Mouse (Mus musculus) T-helper 1 cell (primary cell): ENCODE results near the gene Nfil3.

Experiments
- in situ Hi-C: fragments of 300-600 bp; cut with MboI, MseI; formaldehyde crosslinking; loops from one replicate; pipeline ENCODE4 v1.15.1; 2025; ENCODE audit warnings: high pct_unique_total_duplicates

Nfil3 gene

DNA sequence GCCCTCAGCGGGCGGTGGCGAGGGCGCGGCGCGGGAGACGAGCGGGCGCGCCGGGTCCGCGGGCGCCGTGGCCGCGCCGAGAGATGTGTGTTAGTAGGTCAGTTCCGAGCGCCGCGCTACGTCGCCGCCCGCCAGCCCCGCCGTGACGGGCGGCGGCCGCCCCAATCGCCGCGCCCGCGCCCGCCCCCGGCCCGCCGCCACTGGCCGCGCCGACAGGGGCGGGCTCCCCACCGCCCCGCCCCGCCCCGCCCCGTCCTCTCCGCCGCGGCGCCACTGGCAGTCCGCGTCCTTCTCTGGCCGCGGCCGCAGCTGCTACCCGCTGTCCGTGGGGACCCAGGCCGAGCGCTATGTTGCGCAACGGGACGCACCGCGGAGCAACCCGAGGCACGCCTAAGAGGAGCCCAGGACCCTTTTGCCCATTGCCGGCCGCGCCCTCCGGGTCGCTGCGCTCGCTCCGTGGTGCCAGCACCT lies at the start of gene Nfil3:
Gene Nfil3 (minus strand): TSS at position 123 of the 471 bp plus-strand sequence.
- in situ Hi-C loops, result loop anchor here (10.0 kb wide), 1 partner anchor 156 kb away; no protein-coding TSS in a partner anchor

DNA sequence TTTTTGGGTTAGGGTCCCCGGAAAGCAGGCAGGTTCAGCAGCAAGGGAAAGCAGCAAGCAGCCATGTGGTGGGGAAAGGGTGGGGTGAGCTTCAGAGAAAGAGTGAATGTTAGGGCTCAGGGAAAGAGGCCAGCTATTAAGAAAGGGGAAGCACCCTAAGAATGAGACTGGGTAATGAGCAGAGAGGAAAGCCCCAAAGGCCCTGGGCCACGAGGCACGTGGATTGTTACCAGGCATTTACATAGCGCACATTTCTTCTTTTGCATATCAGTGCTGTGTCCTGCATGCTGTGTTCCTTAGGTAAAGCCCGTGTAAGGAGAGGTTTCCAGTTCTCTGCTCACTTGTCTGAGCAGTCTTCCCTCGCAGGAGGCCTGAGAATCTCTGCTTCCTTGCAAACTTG lies 43.4 kb upstream of the Nfil3 start:
- in situ Hi-C loops, result no loop called here

DNA sequence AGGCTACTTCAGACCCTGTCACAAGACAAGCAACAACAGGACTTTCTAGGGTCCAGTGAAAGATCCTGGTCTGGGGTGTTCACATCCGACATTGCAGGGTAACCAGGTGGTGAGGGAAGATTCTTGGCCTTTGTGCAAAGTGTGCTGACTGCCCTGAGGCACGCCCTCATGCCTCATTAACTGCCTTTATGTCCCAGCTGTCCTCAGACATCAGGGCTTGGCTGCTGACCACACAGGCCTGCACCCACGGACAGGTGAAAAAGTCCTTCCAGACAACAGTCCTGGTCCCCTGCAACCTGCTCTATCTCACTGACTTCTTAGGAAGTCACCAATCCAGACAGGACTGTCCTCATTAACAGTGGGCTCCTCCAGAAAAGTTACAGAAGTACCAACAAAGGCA lies 39.4 kb upstream of the Nfil3 start:
- in situ Hi-C loops, result no loop called here

DNA sequence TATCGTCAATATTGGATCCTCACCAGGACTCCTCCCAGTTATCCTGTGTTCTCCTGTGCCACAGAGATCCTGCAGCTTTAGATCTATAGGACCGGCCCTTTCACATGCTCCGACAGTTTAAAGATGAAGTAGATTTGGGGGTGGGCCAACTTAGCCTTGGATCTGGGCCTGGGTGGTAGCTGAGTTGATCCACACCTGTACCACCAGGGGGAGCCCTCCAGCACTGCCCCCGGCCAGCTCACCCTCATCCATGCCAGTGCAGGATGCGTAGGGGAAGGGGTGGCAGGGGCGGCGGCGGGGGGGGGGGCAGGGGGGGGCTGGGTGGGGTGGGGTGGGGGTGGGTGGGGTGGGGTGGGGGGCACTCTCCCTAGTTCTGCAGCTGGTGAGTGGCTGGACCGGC lies 38.7 kb upstream of the Nfil3 start:
- in situ Hi-C loops, result no loop called here

DNA sequence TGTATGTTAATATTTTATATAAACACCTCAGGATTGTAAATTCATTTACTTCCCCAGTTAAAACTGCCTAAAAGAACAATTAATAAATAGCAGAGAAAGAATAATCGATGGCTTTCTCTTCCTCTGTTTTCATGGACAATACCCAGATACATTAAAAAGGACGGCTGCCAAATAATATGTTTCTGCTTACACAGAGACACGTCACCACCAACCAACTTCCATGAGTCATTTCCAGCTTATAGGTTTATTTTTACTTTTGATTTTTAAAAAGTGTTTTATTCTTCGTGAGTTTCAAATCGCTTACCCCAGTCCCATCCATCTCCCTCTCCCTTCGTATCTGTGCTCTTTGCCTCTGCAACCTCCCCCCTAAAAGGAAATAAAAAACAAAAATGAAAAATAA lies 38.1 kb upstream of the Nfil3 start:
- in situ Hi-C loops, result no loop called here

DNA sequence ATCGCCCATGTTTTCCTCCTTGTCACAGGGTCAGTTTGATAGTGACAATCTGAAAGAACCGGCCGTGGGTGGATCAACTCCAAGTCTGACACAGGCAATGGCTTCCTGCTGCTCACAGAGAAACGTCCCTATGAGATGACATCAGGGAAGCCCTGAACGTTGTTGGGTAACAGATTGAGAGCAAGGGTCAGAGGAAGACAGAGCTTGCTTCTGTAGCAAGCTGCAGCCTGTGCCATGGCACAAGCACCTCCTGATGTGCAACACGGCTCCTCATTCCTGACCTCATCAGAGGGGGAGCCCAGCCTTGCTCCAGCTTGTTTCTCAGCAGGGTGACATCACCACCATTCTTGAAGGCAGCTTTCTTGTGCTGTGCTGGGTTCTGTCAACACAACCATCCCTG lies 37.1 kb upstream of the Nfil3 start:
- in situ Hi-C loops, result no loop called here

DNA sequence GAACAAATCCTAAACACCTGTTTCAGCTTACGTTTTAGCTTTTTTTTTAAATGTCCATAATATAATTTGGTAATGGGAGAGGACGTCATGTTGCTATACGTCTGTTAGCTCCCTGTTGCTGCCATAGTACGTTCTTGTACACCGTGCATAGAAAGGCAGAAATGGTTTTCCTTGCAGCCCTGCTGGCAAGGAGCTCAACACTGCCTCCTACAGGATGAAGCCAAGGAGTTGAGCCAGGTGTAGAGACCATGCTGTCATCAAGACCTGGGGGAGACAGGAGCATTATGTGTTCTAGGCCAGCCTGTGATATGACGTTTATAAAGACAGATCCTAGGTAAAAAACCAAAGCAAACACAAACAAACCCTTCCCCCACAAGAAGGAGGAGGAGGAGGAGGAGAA lies 36.2 kb upstream of the Nfil3 start:
- in situ Hi-C loops, result no loop called here

DNA sequence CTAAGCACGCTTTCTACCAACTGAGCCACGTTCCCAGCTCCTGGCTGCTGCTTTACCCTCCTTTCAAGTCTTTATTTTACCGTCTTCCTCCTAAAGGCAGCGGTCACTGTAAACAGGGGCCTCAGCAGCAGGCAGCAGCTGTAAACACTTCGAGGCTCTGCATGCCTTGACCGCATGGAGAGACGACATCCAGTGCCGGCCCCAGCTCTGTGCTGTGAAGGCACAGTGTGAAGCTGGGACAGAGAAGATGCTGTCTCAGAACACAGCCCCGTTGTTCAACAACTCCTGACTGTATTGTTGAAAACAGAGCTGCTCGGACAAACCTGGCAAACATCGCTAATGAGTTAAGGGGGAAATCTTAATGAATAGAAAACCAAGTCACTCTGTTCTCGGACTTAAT lies 30.6 kb upstream of the Nfil3 start:
- in situ Hi-C loops, result no loop called here

DNA sequence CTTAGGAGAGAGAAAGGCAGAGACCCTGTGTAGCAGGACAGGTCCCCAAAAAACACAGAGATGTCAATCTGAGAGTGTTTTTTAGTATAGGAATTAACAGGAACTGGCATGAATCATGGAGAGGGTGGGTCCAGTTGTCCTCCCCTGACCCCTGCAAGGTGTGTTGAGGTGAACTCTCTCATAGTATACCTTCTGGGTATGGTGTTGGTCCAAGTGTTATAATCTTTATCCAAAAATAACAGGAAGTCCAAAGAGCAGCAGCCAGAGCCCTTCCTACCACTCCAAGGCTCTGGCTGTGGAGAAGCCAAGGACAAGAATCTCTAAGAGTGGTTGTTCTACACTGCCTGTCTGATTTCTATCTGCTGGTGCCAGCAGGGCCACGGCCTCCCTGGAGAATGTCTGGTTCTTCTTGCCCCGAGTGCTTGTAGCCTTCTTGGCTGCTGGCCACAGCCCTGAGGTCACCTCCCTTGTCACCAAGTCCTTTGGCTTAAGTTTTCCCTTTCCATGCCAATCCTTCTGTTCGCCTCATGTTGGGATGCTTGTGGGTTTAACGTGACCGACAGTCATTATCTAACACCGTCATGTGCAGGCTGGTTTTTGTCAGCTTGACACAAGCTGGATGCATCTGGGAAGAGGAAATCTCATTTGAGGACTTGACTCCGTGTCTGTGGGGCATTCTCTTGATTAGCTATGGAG lies 27.8 kb upstream of the Nfil3 start:
- in situ Hi-C loops, result loop anchor here (5.0 kb wide), 1 partner anchor 84 kb away; no protein-coding TSS in a partner anchor

DNA sequence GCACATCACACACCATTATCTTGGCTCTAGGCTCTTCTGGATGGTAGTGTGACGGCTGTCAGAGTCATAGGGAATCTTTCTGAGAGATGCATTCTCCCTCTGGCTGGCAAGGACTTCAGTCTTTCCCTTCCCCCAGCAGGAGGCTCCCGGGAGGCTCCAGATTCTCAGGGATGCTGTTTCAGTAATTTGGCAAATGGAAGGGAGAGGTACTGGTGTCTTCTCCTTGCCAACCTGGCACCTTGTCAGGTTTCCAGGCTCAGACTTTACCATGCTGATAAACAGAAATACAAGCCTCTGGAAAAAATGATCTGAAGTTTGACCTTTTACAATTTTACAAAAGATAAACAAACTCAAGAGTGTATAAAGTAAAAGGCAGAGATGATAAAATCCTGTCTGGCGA lies 26.9 kb upstream of the Nfil3 start:
- in situ Hi-C loops, result loop anchor here (5.0 kb wide), 1 partner anchor 85 kb away; no protein-coding TSS in a partner anchor

DNA sequence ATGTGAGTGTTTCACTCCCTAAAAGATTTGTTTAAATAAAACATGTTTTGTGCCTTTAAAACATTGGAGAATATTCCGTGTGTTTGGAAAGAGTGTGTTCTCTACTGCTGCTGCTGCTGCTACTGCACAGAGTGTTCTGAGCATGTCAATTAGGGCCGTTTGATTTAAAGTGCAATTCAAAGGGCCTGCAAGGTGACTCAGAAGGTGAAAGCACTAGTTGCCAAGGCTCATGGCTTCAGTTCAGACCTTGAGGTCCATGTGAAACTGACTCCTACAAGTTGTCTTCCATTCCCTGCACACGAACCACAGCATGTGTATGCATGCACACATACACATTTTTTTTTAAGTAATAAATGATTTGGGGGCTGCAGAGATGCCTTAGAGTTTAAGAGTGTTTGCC lies 22.4 kb upstream of the Nfil3 start:
- in situ Hi-C loops, result no loop called here

DNA sequence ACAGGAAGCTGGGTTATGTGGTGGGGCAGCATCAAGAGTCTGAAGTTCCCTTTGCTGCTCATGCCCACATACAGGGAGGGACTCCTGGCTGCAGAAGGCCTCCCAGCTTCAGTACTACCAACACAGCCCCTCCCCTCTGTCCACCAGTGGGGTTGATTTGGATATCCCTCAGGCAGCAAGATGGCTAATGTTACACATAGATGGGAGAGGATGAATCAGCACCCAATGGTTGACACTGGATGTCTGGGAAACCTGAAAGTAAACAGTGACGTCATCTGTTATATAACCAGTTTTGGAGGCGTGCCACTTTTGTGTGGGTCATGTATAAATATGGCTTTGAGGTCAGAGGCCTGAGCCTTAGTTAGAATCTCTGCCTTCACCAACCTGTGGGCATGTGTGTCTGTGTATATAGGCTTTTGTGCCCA lies 20.6 kb upstream of the Nfil3 start:
- in situ Hi-C loops, result no loop called here

DNA sequence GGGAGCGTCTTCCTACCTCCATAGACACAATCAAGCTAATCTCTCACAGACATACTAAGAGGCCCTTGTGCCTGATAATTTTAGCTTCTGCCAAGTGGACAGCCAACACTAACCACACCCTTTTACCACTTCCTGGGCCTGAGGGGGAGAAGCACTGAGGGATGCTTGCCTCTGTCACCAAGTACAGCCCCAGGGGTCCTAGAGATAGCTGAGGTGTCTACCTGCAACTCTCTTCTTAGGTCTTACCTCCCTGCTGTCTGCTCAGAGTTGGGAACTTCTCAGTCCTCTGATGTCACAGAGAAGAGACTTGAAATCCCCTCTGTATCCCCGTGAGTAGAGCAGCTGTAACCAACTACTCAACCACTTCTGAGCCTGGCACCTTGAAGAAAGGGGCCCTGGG lies 19.6 kb upstream of the Nfil3 start:
- in situ Hi-C loops, result no loop called here

DNA sequence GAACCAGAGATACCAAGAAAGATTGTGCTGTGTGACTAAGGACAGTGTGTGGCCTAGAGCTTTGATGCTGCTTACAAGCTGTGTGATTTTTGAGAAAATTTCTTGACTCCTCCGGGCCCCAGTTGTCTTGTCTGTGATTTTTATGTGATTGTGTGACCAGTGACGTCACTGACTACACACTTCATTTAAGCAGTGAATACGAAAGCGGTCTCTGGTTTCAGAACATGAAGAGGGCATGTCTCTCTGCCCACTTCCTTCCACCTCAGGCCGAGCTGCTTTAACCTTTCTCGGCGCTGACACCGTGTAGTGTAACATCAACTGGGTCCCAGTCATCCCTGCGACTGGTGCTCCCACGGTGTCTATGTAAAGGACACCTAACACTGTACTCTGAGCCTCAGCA lies 17.7 kb upstream of the Nfil3 start:
- in situ Hi-C loops, result no loop called here

DNA sequence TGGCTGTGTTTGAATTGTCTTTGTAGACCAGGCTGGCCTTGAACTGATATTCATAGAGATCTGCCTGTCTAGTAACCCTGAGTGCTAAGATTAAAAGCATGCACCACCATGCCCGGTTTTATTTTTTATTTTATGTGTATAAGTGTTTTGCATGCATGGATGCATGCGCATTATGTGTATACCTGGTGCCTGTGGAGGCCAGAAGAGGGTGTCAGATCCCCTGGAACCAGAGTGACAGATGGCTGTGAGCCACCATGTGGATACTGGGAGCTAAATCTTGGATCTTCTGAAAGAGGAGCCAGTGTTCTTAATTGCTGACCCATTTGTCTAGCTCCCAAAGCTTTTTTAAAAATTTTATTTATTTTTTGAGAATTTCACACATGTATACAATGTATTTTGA lies 16.9 kb upstream of the Nfil3 start:
- in situ Hi-C loops, result no loop called here

DNA sequence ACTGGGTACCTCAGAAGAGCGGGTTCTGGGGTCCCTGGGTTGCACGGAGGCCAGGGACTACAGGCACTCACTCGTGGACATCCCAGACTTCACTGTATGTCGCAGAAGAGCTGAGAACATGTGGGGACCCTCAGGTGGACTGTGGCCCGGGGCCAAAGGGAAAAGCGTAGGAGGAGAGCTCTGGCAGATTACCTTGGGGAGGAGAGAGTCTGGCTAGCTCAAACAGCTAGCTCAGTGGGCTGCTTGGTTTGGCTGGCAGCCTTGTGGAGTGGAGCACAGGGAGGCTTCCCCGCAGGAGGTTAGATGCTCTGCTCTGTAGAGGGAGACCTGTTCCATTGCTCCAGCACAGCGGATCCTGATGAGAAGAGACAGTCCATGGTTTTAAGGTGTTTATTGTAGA lies 15.3 kb upstream of the Nfil3 start:
- in situ Hi-C loops, result no loop called here

DNA sequence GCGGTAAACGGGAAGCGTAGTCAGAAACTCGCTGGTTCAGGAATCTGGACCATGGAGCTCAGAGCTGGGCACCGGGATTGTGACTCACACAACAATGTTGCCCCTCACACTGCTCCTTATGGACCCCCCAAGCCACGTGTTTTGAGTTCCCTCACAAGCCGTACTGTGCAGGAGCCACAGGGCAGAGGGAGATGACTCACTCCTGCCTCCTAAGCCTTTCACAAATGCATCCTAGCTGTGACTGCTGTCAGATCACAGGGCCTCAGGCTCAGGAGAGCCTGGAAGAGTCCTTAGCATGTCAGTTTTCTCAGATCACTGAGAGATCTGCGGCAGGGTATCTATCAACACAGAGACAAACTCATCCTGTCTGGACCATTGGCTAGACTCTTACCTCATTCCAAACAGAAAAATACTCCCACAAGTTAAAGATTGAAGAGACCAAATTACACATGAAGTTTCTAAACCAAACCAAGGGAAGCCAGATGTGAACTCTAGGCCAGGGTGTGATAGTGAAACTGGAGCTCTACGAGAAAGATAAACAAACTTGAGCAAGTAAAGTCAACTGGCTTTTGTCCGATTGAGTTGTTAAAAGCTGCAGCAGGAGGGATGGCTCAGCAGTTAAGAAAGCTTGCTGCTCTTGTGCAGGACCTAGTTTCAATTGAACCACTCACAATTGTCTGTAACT lies 13.5 kb upstream of the Nfil3 start:
- in situ Hi-C loops, result no loop called here

DNA sequence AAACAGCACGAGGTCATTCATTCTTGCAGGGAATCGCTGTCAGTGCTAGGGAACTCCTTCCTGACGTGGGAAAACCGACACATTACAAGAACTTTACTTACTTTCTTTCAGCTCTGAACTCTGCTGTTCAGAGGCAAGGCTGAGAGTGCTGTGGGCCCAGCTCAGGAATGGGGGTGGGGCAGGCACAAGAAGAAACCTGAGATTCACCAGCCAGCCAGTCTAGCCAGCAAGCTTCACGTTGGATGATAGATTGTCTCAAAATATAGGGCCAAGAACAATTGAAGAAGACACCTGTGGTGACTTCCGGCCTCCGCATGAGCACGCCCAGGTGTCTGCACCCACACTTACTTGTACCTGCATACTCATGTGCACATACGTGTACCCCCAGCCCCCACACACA lies 9.3 kb upstream of the Nfil3 start:
- in situ Hi-C loops, result no loop called here

DNA sequence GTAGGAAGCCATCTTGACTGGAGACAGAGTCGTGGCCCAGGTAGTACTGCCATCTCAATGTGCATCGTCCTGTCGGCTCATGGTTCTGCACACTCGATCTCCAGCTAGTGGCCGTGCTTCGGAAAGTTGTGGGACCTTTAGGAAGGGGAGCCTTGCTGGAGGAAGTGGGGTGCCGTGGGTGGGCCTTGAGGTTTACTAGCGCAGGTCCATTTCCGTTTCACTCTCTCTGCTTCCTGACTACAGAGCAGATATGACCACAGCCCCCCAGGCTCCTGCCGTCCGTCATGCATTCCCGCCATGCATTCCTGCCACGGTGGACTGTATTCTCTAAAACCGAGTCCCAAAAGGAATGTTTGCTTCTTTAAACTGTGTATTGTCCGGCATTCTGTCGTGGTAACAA lies 8.1 kb upstream of the Nfil3 start:
- in situ Hi-C loops, result loop anchor here (5.0 to 10.0 kb wide), 2 partner anchors 164 to 282 kb away; no protein-coding TSS in a partner anchor

DNA sequence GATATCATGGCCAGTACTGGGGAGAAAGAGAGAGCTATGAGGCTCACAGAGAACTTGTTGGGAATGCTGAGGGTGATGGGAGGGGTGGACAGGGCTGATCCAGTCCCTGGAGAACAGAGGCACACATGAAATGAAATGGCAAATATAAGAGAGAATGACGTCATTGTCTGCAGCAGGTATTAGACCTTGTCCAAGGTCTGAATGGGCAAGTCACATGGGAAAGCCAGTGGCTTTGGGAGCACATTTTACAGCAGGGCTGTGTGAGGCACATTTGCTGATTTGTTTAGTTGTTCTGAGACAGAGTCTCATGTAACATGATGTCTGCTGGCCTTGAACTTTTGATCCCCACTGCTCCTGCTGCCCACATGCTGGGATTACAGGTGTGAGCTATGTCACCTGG lies 7.0 kb upstream of the Nfil3 start:
- in situ Hi-C loops, result loop anchor here (5.0 to 10.0 kb wide), 2 partner anchors 163 to 281 kb away; no protein-coding TSS in a partner anchor

DNA sequence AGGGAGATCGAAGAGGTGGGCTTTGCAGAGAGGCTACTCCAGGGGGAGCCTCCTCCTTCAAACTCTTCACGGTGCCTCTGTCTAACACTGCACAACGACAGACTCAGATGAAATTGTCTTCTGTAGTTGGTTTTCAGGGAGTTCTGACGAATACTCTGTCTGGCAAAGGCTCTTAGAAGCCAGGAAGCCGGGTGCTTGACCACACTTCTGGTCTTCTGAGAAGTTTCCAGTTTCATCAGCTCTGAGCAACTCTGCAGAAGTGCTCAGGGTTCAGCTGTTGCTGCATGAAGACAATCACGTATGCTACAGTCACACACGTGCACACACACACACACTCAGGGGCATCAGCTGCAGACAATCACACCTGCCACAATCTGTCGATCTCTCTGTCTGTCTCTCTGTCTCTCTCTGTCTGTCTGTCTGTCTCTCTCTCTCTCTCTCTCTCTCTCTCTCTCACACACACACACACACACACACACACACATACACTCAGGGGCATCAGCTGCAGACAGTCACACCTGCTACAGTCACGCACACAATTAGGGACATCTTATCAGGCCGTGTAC lies 5.4 kb upstream of the Nfil3 start:
- in situ Hi-C loops, result loop anchor here (5.0 to 10.0 kb wide), 2 partner anchors 161 to 279 kb away; no protein-coding TSS in a partner anchor

DNA sequence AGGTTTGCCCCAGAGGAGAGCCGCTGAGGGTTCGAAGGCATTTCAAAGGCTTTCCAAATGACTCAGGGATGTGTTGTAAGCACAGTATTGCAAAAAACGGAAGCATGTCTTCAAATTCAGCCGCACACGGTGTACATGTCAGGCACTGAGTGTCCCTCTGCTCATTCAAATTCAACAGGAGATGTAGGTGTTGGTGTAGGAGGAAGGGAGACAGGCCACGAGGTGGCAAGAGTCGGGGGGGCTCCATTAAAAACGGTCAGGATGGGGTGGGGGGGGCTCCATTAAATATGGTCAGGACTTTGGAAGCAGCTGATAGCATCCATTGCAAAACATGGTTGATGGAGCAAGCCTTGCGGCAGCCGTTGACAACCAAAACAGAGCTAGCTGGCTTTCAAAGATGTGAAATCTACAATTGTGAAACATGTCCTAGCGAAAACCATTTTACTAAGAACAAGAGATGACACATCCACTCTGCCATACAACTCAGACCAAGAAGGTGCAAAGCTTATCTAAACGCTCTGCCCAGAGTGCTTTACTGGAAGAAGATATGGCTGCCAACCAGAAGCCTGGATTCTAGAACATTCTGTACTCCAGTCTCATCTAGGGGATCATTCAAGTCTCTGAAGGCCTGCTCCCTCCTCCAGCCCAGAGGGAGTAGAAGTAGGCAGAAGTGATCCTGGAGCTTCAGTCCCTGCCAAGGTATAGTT lies 4.8 kb upstream of the Nfil3 start:
- in situ Hi-C loops, result loop anchor here (5.0 to 10.0 kb wide), 2 partner anchors 161 to 278 kb away; no protein-coding TSS in a partner anchor
